Mouse (Mus musculus) testis, adult 2 months (tissue): ENCODE measurements around the gene Sertad2.

ENCODE experiments used
- CTCF ChIP-seq: fragments of 200-500 bp; IDR thresholded peaks from 2 replicates; pipeline ENCODE4 v1.5.1; 2012; ENCODE audit warnings: low read depth, mild to moderate bottlenecking, inconsistent platforms, low read length, moderate library complexity; ENCODE audit not compliant: control insufficient read depth, insufficient read depth, insufficient replicate concordance
- POLR2A ChIP-seq: fragments of 200-500 bp; IDR thresholded peaks from 2 replicates; pipeline ENCODE4 v1.6.1; 2012; ENCODE audit warnings: low read depth, mild to moderate bottlenecking, inconsistent platforms, low read length, moderate library complexity; ENCODE audit not compliant: control insufficient read depth

DNA sequence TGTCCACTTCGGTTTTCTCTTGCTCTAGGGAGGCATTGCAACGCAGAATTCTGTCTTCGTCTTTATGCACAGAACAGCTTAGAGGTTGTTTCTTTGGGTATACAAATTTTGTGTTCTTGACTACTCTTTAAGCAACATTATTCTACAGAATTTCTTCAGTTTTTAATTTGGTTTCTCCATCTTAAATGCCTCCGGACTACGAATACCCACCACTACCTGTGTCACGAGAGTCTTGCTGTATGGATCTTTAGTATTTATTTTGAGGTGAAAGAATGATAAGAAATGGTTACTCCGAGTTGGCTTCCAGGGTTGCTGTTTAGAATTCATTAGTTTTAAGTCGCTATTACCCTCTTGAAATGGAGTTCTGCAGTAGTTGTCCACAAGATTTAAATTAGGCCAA, 1.3 kb downstream of the Sertad2 start:
- TF ChIP-seq CTCF (no peak), POLR2A (no peak)
